In genomic region chr10:99938901-99939300, GRCm38 (mm10) we compare ENCODE assay signal across 26 mouse cellular contexts.
DNase-seq lines count a peak whose midpoint lies in the region; ATAC-seq lines count a peak whose summit lies in the region.
"Had no signal": no experiment of that assay in that cellular context is flagged by ENCODE, and none has a peak within 500 bp of the region (broad histone marks: within the 10 kb centered on the region; RNA-seq: fewer than 3 reads in every experiment).

No protein-coding gene starts in this region.

- H3K9me3 ChIP-seq in embryonic facial prominence, embryonic 10.5 days = no peaks in the 10 kb centered on the region
- H3K9me3 ChIP-seq: embryonic facial prominence, embryonic 13.5 days; embryonic facial prominence, embryonic 15.5 days; forebrain, embryonic 12.5 days had no signal

- no peaks in the 10 kb centered on the region for H3K36me3 ChIP-seq in embryonic facial prominence, embryonic 10.5 days (replicated peaks)
- H3K36me3 ChIP-seq: embryonic facial prominence, embryonic 13.5 days; embryonic facial prominence, embryonic 15.5 days; forebrain, embryonic 10.5 days; forebrain, embryonic 12.5 days; G1E had no signal

- ATAC-seq in frontal cortex, adult (ENCODE audit: low TSS enrichment) = no peak
- ATAC-seq: activated CD4-positive, CD25-positive, alpha-beta regulatory T cell, adult 4 months; CD4-positive, CD25-positive, alpha-beta regulatory T cell, adult 4 months; forebrain, embryonic 14.5 days; forebrain, embryonic 16.5 days; Patski had no signal

- WGBS in embryonic facial prominence, embryonic 10.5 days = 47% methylated on average over 6 of the region's 6 CpGs

- DNase-seq in embryo, embryonic 10 days (ENCODE audit: low spot score) = peak; percentile 58
- DNase-seq in embryo, embryonic 11 days = peak; percentile 26
- peak; percentile 23 for DNase-seq in embryonic facial prominence, embryonic 10.5 days (ENCODE audit: low spot score)
- DNase-seq in right cerebral cortex, adult 2 months (ENCODE audit: low spot score in 2 of 2) = no peak
- DNase-seq: adrenal gland, adult 8-10 months; adrenal gland, postnatal 14 days; adrenal gland, postnatal 36 days; B cell, adult 2 months; cerebellum, adult 11-12 months; cerebellum, adult 2 months; cerebellum, adult 9-10 months; cerebellum, postnatal 10 days; cerebellum, postnatal 25 days had no signal

- H3K27me3 ChIP-seq in embryonic facial prominence, embryonic 10.5 days (replicated peaks; ENCODE audit: low read depth, poor library complexity, severe bottlenecking) = no peaks in the 10 kb centered on the region
- H3K27me3 ChIP-seq: CH12.LX; embryonic facial prominence, embryonic 13.5 days; embryonic facial prominence, embryonic 15.5 days; forebrain, embryonic 12.5 days; Patski had no signal

- peaks cover 8% of the 10 kb centered on the region for H3K4me1 ChIP-seq in embryonic facial prominence, embryonic 10.5 days
- H3K4me1 ChIP-seq: embryonic facial prominence, embryonic 13.5 days; embryonic facial prominence, embryonic 15.5 days had no signal

- H3K4me3 ChIP-seq in embryonic facial prominence, embryonic 10.5 days = no peak overlapping the region
- H3K4me3 ChIP-seq: embryonic facial prominence, embryonic 13.5 days; embryonic facial prominence, embryonic 15.5 days; erythroblast, embryonic 14.5 days; forebrain, embryonic 10.5 days; forebrain, embryonic 12.5 days had no signal

- no peak overlapping the region; the same call in 1 of the 2 replicates for H3K27ac ChIP-seq in embryonic facial prominence, embryonic 10.5 days (replicated peaks)
- H3K27ac ChIP-seq: embryonic facial prominence, embryonic 13.5 days; embryonic facial prominence, embryonic 15.5 days; forebrain, embryonic 10.5 days; forebrain, embryonic 12.5 days had no signal

Comparison
In these comparisons a context has a peak if more than half of its experiments do, and no peak if none do; other contexts are left out.
1. DNase-seq: peak in embryo, embryonic 10 days (single experiment), embryo, embryonic 11 days (single experiment) and embryonic facial prominence, embryonic 10.5 days (single experiment); none in right cerebral cortex, adult 2 months (0 of 2).